Mouse (Mus musculus): ENCODE results near the gene Dzank1. TPM values are rescaled to one million over a fixed set of nuclear protein-coding genes. Genes with fewer than 3 reads are reported as not detected.

The Dzank1 gene
- total and polyA plus RNA-seq, 2 experiments, result 0.18 to 0.48 TPM

DNA sequence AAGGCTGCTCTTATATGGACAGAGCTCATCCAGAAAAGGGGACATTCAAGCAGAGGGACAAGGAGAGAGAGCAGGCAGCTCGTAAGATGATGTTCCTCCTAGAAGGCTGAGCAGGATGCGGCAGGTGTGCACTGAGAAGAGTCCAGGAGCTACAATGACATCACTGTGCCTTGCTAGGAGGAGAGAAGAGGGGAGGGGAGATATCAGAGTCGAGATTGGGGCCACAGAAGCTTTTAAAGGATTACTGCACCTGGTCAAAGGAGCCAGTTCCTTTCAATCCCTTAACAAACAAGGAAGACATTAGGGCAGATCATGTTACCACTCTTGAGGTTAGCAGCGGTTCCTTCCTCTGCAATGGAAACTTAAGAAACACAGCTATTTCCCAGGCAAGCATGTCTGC is 20.3 kb upstream of the Dzank1 start:
- Histone ChIP-seq H3K9ac (ENCODE audit: low read depth, low read length) (no peak overlapping the region), H3K36me3 (ENCODE audit: control insufficient read depth, insufficient read depth, low read length) (peaks cover 17% of the 10 kb centered on the region), H3K79me2 (ENCODE audit: control insufficient read depth, insufficient read depth, low read length) (no peaks in the 10 kb centered on the region), H3K27ac (replicated peaks; ENCODE audit: insufficient read depth, low read depth, low read length) (no peak overlapping the region), H3K4me3 (ENCODE audit: insufficient read depth, low read depth, low read length) (no peak overlapping the region), H3K27me3 (ENCODE audit: control insufficient read depth, insufficient read depth, low read length) (no peaks in the 10 kb centered on the region), H3K4me1 (ENCODE audit: control insufficient read depth, insufficient read depth, low read length) (peaks cover 7% of the 10 kb centered on the region)
- no peak for TF ChIP-seq POLR2A (IDR thresholded peaks at IDR 0.05; ENCODE audit: extremely low read depth, insufficient read depth, low read length)
- no peak for TF ChIP-seq CTCF (IDR thresholded peaks at IDR 0.05; ENCODE audit: low read depth, low read length)
- no peak for DNase-seq (ENCODE audit: extremely low read depth, low read depth, low spot score)
- 80% methylated on average over 4 of the region's 4 CpGs for WGBS

DNA sequence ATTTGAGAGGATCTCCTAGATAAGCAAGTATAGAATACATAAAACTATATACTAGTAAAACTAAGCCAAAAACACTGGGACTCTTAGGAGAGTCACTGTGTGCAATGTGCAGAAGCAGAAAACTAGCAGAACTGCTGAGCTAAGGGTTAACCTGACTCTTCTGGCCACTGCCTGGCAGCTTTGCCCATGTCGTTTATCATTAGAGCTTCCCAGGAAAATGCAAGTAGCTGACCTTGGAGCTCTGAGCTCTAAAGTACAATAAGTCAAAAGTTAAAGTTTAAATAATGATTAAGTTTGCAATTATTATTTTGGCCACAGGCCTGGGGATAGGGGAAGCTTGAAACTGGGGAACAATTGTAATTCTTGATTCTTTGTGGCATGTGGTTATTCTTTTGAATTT is 18.3 kb upstream of the Dzank1 start:
- no peaks in the 10 kb centered on the region for H3K27me3 ChIP-seq (ENCODE audit: control insufficient read depth, insufficient read depth, low read length)
- TF ChIP-seq CTCF (IDR thresholded peaks at IDR 0.05; ENCODE audit: low read depth, low read length), result no peak
- no peak for TF ChIP-seq POLR2A (IDR thresholded peaks at IDR 0.05; ENCODE audit: extremely low read depth, insufficient read depth, low read length)

DNA sequence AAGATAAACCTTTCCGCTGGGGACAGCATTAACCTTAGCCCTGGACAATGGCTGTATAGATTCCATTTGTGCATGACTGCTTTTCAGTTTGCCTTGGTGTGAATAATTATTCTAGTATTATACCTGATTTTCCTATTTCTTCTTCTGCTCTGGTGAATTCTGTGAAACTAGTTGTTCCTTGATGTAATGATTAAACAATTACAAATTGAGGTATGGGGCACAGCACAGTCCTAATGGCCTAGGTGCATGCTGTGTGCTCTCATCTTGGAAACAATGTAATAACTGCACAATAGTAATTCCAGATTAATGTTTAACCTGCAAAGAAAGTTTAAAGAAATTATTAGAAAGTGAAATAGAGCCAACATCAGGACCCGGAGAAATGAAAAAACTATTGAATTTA is 17.8 kb upstream of the Dzank1 start:
- WGBS, result 56% methylated on average over 2 of the region's 2 CpGs
- Histone ChIP-seq H3K36me3 (ENCODE audit: control insufficient read depth, insufficient read depth, low read length) (peaks cover 32% of the 10 kb centered on the region), H3K4me1 (ENCODE audit: control insufficient read depth, insufficient read depth, low read length) (peaks cover 7% of the 10 kb centered on the region), H3K4me3 (ENCODE audit: insufficient read depth, low read depth, low read length) (no peak overlapping the region), H3K79me2 (ENCODE audit: control insufficient read depth, insufficient read depth, low read length) (no peaks in the 10 kb centered on the region), H3K27me3 (ENCODE audit: control insufficient read depth, insufficient read depth, low read length) (no peaks in the 10 kb centered on the region), H3K9ac (ENCODE audit: low read depth, low read length) (no peak overlapping the region), H3K27ac (replicated peaks; ENCODE audit: insufficient read depth, low read depth, low read length) (no peak overlapping the region)
- DNase-seq (ENCODE audit: extremely low read depth, low read depth, low spot score), result no peak
- no peak for TF ChIP-seq CTCF (IDR thresholded peaks at IDR 0.05; ENCODE audit: low read depth, low read length)
- no peak for TF ChIP-seq POLR2A (IDR thresholded peaks at IDR 0.05; ENCODE audit: extremely low read depth, insufficient read depth, low read length)

More for the DNA sequence above, 18.3 kb upstream of the Dzank1 start:
- H3K79me2 ChIP-seq (ENCODE audit: control insufficient read depth, insufficient read depth, low read length), result no peaks in the 10 kb centered on the region
- H3K9ac ChIP-seq (ENCODE audit: low read depth, low read length), result no peak overlapping the region
- H3K36me3 ChIP-seq (ENCODE audit: control insufficient read depth, insufficient read depth, low read length), result peaks cover 28% of the 10 kb centered on the region
- peak; percentile 75 for DNase-seq (ENCODE audit: extremely low read depth, low read depth, low spot score)
- WGBS, result 3% methylated on average over 1 of the region's 1 CpGs
- H3K27ac ChIP-seq (replicated peaks; ENCODE audit: insufficient read depth, low read depth, low read length), result no peak overlapping the region
- H3K4me1 ChIP-seq (ENCODE audit: control insufficient read depth, insufficient read depth, low read length), result peaks cover 7% of the 10 kb centered on the region
- no peak overlapping the region for H3K4me3 ChIP-seq (ENCODE audit: insufficient read depth, low read depth, low read length)

GRCm38 (mm10) chr2:144544630-144545029 is 17.4 kb upstream of the Dzank1 start:
- no peak overlapping the region for H3K27ac ChIP-seq (replicated peaks; ENCODE audit: insufficient read depth, low read depth, low read length)
- no peak overlapping the region for H3K4me3 ChIP-seq (ENCODE audit: insufficient read depth, low read depth, low read length)
- H3K4me1 ChIP-seq (ENCODE audit: control insufficient read depth, insufficient read depth, low read length), result peaks cover 6% of the 10 kb centered on the region
- DNase-seq (ENCODE audit: extremely low read depth, low read depth, low spot score), result no peak
- TF ChIP-seq POLR2A (IDR thresholded peaks at IDR 0.05; ENCODE audit: extremely low read depth, insufficient read depth, low read length) (no peak), CTCF (IDR thresholded peaks at IDR 0.05; ENCODE audit: low read depth, low read length) (no peak)
- no peaks in the 10 kb centered on the region for H3K27me3 ChIP-seq (ENCODE audit: control insufficient read depth, insufficient read depth, low read length)
- 61% methylated on average over 6 of the region's 6 CpGs for WGBS
- H3K36me3 ChIP-seq (ENCODE audit: control insufficient read depth, insufficient read depth, low read length), result peaks cover 36% of the 10 kb centered on the region
- no peak overlapping the region for H3K9ac ChIP-seq (ENCODE audit: low read depth, low read length)
- no peaks in the 10 kb centered on the region for H3K79me2 ChIP-seq (ENCODE audit: control insufficient read depth, insufficient read depth, low read length)

DNA sequence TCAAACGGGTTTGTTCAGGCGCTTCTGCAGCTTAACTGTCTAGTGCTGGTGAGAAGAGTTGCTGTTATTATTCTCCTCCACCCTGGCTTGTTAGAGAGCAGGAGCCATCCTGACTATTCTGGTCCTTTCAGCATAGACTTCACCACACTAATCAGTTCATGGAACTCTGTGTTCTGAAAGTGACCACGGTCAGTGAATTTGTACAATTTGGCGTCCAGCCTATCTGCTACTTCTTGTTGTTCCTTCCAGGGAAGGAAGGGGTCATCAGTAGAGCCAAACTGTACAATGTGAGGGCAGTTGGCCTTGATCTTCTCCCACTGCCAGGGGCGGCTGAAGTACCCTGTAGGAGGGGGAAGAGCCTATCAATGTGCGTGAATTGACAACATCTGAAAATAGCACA is 16.5 kb upstream of the Dzank1 start:
- DNase-seq (ENCODE audit: extremely low read depth, low read depth, low spot score), result peak; percentile 25
- no peaks in the 10 kb centered on the region for H3K79me2 ChIP-seq (ENCODE audit: control insufficient read depth, insufficient read depth, low read length)
- no peak for TF ChIP-seq POLR2A (IDR thresholded peaks at IDR 0.05; ENCODE audit: extremely low read depth, insufficient read depth, low read length)
- TF ChIP-seq CTCF (IDR thresholded peaks at IDR 0.05; ENCODE audit: low read depth, low read length), result no peak
- WGBS, result 71% methylated on average over 6 of the region's 6 CpGs
- peak overlapping the region; percentile 35; the same call in 1 of the 2 replicates for H3K9ac ChIP-seq (ENCODE audit: low read depth, low read length)
- H3K36me3 ChIP-seq (ENCODE audit: control insufficient read depth, insufficient read depth, low read length), result peaks cover 42% of the 10 kb centered on the region
- no peaks in the 10 kb centered on the region for H3K27me3 ChIP-seq (ENCODE audit: control insufficient read depth, insufficient read depth, low read length)
- peak overlapping the region; percentile 69; the same call in 1 of the 2 replicates for H3K27ac ChIP-seq (replicated peaks; ENCODE audit: insufficient read depth, low read depth, low read length)
- H3K4me3 ChIP-seq (ENCODE audit: insufficient read depth, low read depth, low read length), result no peak overlapping the region
- H3K4me1 ChIP-seq (ENCODE audit: control insufficient read depth, insufficient read depth, low read length), result peaks cover 6% of the 10 kb centered on the region

DNA sequence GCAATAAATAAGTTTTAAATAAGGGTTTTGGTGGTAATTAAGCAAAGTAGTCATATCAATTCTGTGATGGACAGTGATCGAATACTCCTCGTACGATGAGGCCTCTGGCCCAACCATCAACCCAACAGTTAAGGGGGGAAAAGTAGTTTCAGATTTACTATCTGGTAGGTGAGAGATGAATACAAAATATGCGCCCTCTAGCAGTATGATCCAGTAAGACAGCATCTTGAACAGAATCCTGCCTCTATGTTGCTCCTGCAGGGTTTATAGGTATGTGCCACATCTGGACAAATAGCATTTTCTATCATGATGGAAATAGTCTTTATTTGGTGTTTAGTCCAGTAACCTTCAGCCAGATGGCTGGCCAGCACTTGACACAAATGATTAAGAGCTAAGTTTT is 14.0 kb upstream of the Dzank1 start:
- TF ChIP-seq POLR2A (IDR thresholded peaks at IDR 0.05; ENCODE audit: extremely low read depth, insufficient read depth, low read length) (no peak), CTCF (IDR thresholded peaks at IDR 0.05; ENCODE audit: low read depth, low read length) (no peak)
- Histone ChIP-seq H3K36me3 (ENCODE audit: control insufficient read depth, insufficient read depth, low read length) (peaks cover 55% of the 10 kb centered on the region), H3K27me3 (ENCODE audit: control insufficient read depth, insufficient read depth, low read length) (no peaks in the 10 kb centered on the region), H3K9ac (ENCODE audit: low read depth, low read length) (no peak overlapping the region), H3K4me3 (ENCODE audit: insufficient read depth, low read depth, low read length) (no peak overlapping the region), H3K4me1 (ENCODE audit: control insufficient read depth, insufficient read depth, low read length) (peaks cover 6% of the 10 kb centered on the region), H3K79me2 (ENCODE audit: control insufficient read depth, insufficient read depth, low read length) (no peaks in the 10 kb centered on the region), H3K27ac (replicated peaks; ENCODE audit: insufficient read depth, low read depth, low read length) (no peak overlapping the region)
- no peak for DNase-seq (ENCODE audit: extremely low read depth, low read depth, low spot score)
- 90% methylated on average over 4 of the region's 4 CpGs for WGBS

All from liver, adult 2 months (tissue).